Mouse (Mus musculus): Measurements from ENCODE around the gene Galnt4.

The Galnt4 gene

DNA sequence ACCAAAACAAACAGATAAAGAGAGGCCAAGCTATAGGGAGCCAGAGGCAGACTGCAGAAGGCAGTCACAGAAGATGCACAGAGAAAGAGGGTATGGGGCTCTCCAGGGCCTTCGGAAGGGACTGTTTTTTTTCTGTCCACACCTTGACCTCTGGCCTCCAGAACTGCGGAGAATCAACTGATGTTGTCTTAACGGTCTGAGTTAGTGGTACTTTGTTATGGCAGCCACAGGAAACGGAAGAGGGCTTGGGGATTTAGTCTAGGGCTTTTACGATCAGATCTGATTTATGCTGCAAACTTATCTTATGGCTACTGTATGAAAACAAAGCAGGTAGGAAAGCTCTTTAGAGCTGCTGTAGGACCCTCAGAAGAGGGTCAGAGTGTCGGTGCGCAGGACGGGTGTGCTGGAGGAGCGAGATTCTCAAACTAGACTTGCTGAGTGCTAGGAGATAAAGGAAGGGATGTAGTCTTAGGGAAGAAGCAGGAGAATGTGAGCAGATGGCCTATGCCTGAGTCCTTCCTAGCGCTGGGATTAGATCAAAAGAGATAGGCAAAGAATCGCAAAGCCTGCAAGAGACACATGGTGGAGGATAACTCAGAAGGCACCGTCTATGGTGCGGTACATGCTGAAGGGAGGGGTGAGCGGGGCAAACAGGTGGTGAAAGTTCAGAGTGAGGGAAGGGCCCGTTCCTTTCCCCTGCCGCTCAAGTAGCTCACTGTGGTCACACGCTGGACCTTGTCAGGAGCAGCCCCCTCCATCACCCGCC lies 7.7 kb downstream of the Galnt4 start:
- DNase-seq (ENCODE audit: low spot score in 2 of 2): no peak

DNA sequence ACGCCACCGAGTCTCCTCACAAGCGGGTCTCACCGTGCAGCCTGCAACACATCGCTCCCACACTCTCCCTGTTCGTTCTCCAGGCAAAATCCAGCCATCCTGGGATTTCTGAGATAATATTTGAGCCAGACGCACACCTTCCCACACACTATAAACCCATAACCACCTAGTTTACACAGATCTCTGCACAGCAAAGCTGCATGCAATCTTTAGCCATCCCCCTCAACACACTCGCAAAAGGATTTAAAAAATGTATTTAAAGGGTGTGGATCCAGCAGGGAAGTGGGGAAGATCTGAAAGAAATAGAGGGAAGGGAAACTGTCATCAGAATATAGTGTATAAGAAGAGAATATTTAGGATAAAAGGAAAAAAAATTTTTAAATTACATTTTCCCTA lies 8.3 kb downstream of the Galnt4 start:
- DNase-seq (ENCODE audit: low spot score in 2 of 2): no peak

- no peak for DNase-seq (ENCODE audit: low spot score in 2 of 2)
Observed at GRCm38 (mm10) chr10:99116650-99117615, 9.0 kb downstream of the Galnt4 start.

GRCm38 (mm10) chr10:99117876-99118275 lies 9.9 kb downstream of the Galnt4 start:
- no peak for DNase-seq (ENCODE audit: low spot score in 2 of 2)

- no peak for DNase-seq (ENCODE audit: low spot score in 2 of 2)
Observed at GRCm38 (mm10) chr10:99118697-99119096, 10.7 kb downstream of the Galnt4 start.

DNA sequence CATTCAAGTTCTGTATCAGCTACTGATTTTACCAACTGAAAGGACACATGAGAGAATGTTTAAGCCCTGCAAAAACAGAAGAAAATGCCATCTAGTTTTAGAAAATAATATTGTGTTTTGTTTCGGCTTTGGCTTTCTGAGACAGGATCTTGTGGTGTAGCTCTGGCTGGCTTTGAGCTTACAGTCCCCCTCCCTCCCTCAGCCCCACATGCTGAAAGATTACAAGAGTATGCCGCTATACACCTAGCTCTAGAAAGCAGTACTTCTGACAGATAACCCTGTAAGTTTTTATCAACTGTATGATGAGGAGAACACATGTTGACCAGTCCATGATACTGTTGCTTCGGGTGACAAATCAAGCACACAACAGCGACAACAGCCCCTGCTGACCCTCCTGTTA lies 11.5 kb downstream of the Galnt4 start:
- DNase-seq (ENCODE audit: low spot score in 2 of 2): no peak

DNA sequence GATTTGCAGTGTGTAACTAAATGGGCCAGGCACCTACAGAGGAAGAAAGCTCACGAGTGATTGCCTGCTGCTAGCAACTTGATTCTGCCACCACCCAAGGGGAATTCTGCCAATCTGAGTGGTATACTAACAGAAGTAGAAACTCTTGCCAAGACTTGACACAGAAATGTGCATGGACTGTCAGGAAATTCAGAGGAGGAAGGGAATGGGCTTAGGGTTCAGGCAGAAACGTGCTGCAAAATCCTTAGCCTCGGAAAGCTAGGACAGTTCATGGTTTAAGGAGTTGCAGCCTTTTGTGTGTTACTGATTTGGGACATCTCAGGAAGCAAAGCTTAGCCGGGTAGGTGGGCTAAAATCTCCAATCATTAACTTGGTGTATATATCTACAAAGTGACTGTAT lies 18.3 kb downstream of the Galnt4 start, which contains the start of gene Phxr2:
Gene Phxr2 (minus strand): TSS at position 101 of the 400 bp plus-strand sequence.
- DNase-seq (ENCODE audit: low spot score in 2 of 2): no peak

DNA sequence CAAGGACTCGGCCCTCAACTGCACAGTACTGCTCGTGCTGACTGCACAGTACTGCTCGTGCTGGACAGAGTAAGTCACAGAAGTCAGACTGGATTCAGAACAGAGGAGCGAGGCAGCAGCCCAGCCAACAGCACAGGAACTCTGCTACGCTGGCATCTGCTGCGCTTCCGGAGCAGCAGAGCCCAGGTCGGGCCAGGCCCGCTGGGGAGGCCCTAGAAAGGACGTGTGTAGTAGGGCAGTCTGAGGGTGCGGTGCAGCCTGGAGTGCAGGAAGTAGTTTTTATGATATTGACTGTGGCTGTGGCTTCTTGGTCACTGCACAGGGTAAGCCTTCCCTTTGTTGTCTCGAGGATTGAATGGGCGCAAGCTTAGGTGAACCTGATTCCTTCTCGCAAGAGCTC lies 19.0 kb downstream of the Galnt4 start:
- peak; percentile 31 to 60 for DNase-seq (ENCODE audit: low spot score in 2 of 2)

DNA sequence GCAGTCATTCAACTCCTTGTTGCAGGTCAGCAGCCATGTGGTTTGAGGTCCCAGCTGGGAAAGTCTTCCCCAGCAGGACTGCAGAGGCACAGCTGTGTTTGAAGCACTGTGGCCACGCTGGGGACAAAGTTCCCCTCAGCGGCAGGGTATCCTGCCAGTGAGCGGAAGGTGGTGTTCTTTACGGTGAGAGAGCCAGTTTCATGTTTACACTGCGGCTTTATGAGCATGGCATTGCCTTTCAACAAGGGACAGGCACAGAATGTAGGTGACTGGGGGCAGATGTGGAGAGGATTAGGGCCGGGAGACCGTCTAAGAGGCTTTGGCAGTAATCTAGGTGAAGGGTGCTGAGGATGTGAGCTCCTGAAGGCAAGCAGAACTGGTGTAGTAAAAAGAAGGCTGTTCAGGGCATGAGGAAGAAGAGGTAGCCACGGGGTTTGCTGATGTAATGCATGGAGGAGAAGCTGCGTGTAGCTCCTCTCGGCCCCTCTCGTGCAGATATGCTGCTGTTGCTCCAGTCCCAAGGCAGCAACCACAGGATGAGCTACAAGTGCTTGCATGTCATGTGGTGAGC lies 19.8 kb downstream of the Galnt4 start:
- peak; percentile 19 to 37 for DNase-seq (ENCODE audit: low spot score in 2 of 2)

GRCm38 (mm10) chr10:99130611-99131010 lies 22.7 kb downstream of the Galnt4 start:
- DNase-seq (ENCODE audit: low spot score in 2 of 2): no peak

GRCm38 (mm10) chr10:99131298-99131697 lies 23.3 kb downstream of the Galnt4 start:
- DNase-seq (ENCODE audit: low spot score in 2 of 2): no peak

DNA sequence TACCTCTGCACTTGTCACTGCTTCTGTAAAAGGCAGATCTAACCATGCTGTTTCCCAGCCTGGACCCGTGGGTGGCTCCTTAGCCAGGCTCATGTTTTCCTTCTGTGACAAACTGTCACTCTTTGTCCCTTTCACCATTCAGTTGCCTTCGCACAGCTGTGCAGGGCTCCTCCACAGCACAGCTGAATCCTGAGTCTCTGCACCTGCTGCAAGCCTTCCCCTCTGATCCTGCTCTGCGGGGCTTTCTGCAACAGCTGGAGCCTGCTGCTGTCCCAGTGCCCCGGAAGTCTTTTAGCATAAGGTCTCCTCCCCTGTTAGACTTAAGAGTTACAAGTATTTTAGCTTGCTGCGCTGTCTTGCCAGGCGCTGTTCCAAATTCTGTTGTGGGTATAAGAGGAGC lies 24.2 kb downstream of the Galnt4 start:
- no peak for DNase-seq (ENCODE audit: low spot score in 2 of 2)

GRCm38 (mm10) chr10:99132595-99133272 lies 24.8 kb downstream of the Galnt4 start:
- no peak for DNase-seq (ENCODE audit: low spot score in 2 of 2)

DNA sequence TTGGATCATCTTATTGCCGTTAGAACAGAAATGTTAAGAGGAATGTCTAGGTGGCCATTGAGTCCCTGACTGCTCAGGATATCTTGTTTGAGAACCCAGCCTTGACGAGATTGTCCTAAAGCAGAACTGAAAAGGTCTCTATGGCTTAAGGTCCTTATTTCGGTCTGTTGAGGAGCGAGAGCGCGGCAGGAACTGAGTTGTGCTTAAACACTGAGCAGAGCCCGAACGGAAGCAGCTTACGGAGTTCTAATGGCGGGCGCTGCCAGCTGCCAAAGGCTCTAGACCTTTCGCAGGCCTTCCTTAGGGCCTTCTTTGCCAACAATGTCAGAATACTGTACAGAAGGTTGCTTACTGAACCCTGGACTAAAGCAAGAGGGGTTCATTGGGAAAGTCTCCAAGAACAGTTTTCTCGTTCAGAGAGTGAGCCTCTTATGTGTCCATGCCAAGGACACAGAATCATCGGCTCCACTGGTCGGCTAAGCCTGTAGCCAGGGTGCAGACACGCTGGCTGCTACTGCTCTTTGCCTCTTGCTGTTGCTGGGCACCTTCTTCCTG lies 25.4 kb downstream of the Galnt4 start:
- DNase-seq (ENCODE audit: low spot score in 2 of 2): no peak

- no peak for DNase-seq (ENCODE audit: low spot score in 2 of 2)
Observed at GRCm38 (mm10) chr10:99136337-99136736, 28.4 kb downstream of the Galnt4 start.

DNA sequence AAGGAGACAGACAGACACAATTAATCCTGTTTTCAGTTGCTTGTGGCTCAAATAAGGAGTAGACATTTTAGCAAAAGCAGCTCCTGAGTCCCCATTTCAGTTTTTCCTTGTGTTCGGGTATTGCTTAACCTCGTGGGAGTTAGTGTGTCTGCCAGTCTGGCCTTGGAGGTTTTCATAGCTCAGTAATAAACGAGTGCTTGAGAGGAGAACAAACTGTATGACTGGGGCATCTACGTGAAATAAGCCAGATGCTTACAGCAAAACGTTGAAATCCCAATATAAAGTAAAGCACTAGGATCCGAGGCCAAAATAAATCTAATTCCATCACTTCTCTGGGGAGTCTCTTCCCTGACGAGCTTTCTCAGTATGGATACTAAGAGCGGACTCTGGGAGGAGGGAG lies 37.7 kb downstream of the Galnt4 start:
- DNase-seq (ENCODE audit: low spot score in 2 of 2): no peak

GRCm38 (mm10) chr10:99146596-99146995 lies 38.6 kb downstream of the Galnt4 start:
- DNase-seq (ENCODE audit: low spot score in 2 of 2): no peak

GRCm38 (mm10) chr10:99150016-99150415 lies 42.1 kb downstream of the Galnt4 start:
- DNase-seq (ENCODE audit: low spot score in 2 of 2): no peak

- DNase-seq (ENCODE audit: low spot score in 2 of 2): no peak
Observed at GRCm38 (mm10) chr10:99151580-99151979, 43.6 kb downstream of the Galnt4 start.

DNA sequence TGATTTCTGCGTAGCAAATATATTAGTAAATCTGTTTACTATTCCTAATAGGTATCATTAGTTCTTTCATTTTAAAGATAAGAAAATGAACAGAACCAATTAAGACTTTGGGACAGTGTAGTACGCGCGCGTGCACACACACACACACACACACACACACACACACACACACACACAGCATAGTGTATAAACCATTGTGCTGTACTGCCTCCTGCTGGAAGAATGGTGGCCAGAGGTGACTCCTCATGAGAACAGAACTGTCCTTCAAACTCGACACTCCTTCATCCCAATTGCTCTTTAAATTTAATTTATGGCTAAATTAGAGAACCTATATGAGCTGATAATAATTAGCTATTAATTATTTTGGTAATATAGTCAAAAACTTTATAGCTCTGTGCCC lies 44.1 kb downstream of the Galnt4 start:
- DNase-seq (ENCODE audit: low spot score in 2 of 2): peak in 1 of 2 experiments; percentile 54

- no peak for DNase-seq (ENCODE audit: low spot score in 2 of 2)
Observed at GRCm38 (mm10) chr10:99154635-99155034, 46.7 kb downstream of the Galnt4 start.

All from spleen, postnatal 14 days (tissue).